Mouse (Mus musculus): ENCODE measurements around the gene Itgb8.

Gene Itgb8

DNA sequence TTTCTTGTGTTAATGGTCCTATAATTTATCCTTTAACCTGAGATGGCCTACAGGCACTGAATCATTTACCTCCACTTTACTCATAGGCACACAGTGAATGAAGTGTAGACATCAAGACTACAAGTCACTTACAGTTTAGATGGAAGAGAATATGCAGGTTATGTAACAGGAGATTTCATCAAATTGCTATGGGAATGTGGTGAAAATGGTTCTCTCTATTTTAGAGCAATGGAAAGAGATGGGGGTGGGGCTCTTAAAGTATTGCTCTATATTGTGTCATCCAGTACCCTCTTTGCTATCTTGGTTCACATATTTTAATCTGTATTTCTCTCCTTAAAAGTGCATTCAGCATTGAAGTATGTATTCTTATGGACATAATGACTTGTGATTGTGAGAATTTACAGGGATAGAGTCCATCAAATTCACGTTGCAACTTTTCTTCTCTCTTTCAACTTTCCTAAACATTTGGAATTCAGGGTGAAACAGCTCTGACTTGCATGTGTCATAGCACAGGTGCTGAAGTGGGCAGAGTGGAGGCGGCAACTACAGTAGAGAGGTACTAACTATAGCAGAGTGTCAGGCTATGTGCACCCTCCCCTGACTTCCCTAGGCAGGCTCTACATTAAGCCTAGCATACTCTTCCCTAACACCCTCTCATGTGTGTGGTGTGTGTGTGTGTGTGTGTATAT lies 29.1 kb downstream of the Itgb8 start:
- no peak for DNase-seq (ENCODE audit: low spot score)

DNA sequence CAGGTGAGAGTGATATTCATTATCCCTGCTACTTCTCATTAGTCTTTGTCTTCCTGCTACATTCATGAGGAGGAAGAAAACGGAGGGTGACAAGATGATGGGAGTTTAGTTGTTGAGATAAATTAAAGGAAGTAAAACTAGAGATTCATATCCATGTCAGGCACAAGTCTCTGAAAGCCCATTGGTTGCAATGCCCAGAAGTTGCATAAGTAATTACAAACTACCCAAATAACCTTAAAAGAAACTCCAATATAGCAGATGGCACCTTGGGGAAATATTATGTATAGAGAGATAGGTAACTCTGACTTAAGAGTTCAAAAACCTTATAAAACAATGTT lies 31.2 kb downstream of the Itgb8 start:
- DNase-seq (ENCODE audit: low spot score): no peak

DNA sequence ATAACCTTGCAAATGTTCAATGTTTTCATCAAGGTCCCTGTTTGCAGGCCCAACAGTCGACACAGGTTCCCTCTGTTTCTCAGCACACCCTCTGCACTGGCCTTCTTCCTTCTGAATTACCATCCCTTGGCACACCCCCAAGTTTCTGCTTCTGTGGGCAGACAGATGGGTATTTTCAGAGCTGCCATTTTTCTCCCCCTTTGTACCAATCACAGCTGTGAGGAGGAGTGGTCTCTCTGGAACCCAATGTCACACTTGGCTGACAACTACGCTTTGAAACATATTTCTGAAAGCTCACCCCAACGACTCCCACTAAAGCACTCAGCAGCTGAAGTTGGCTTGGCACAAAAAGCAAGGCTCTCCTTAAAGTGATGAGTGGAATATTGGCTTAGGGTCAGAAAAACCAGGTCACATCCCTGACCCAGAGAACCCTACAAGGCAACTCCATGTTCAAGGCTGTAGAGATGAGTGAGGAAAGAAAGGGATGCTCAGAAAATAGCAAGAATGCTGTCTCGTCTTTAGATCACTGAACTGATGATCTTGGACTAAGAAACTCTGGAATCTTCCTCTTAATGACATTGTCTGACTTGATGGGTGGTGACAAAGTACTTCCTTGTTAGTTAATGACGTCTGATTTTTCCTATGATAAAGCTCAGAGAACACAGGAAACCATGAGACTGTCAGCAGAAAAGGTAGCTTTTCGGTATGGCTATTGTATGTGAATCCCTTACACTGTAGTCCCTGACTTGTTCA lies 31.7 kb downstream of the Itgb8 start:
- peak; percentile 68 for DNase-seq (ENCODE audit: low spot score)

DNA sequence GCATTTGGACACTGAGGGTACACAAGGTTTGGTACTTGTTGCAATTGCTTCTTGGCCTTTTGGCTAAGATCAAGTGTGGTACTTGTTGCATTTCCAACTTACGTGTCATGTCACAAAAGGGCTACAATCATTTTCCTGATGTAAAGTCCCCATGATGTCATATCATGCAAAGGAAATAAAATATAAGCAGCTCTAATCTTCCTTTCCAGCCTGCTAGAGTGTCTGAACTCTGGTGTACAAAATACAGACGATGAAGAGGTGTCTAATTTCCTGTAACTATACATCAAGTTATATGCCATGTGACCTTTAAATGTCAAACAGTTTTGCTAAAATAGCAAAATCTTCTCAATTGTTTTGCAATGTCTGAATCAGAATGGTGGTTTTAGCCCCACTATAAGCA lies 34.2 kb downstream of the Itgb8 start:
- no peak for DNase-seq (ENCODE audit: low spot score)

DNA sequence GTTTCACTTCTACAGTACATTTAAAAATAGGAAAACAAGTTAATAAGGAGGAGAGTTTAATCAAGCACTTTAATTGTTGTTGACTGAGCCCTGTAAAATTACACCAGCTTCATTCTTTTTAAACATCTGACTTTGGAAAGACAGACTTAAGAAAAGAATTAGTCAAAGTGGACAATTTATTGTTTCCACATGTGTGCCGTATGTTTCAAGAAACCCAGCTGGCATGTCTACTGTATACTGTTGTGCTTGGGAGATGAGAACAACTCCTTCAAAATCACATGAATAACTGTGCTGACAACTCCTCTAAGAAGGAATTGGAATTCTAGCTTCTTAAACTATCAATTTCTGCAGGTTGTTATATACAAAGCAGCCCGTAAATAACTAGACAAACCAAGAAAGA lies 35.8 kb downstream of the Itgb8 start:
- no peak for DNase-seq (ENCODE audit: low spot score)

DNA sequence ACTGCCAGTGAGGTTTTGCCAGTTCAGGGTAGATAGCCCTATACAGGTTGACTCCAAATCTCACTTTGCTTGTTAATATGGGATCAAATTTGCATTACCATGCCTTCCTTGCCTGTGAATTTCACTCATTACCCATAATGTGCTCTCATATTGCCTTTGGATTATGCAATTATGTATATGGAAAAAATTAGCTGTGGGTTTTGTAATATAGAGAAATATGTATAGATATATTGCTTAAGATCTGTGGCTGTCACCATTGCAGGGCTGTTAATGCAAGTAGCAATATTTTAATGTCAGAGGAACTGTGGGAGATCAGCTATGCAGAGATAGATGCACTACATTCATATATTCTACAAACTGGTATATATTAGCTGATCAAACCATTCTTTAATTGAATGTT lies 43.5 kb downstream of the Itgb8 start:
- no peak for DNase-seq (ENCODE audit: low spot score)

DNA sequence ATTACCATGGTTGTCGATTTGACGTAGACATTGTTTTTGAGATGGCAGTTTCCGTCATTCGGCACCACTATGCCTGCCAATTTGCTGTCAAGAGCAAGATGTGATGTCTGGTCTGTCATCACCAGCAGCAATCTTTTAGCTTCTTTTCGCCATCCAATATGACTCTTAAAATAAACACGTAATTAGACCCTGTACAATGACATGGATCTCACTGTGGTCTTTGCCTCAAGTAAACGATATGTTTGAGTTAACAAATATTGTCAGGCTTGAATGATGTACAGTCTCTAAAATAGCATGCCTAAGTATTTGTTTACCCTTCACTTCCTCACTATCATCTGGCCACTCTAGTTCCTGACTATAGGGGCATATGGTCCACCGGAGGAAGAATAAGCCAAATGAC lies 48.8 kb downstream of the Itgb8 start:
- no peak for DNase-seq (ENCODE audit: low spot score)

DNA sequence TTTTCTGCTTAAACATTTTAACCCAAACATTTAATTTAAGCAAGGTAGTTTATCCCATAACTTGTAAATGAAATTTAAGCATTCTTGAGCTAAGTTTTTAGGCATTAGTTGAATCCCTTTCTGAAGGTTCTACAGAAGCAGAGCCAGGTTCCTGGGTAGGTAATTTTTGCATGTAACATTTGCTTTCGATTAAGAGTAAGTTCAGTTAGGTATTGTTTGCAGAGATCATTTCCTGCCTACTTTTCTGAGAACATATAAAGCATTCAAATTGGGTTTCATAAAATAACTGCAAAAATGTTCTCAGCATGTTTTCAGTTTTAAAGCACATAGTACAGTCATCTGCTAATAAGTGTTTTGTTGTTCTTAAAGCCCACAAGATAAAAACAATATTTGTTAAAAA lies 53.2 kb downstream of the Itgb8 start:
- DNase-seq (ENCODE audit: low spot score): no peak

DNA sequence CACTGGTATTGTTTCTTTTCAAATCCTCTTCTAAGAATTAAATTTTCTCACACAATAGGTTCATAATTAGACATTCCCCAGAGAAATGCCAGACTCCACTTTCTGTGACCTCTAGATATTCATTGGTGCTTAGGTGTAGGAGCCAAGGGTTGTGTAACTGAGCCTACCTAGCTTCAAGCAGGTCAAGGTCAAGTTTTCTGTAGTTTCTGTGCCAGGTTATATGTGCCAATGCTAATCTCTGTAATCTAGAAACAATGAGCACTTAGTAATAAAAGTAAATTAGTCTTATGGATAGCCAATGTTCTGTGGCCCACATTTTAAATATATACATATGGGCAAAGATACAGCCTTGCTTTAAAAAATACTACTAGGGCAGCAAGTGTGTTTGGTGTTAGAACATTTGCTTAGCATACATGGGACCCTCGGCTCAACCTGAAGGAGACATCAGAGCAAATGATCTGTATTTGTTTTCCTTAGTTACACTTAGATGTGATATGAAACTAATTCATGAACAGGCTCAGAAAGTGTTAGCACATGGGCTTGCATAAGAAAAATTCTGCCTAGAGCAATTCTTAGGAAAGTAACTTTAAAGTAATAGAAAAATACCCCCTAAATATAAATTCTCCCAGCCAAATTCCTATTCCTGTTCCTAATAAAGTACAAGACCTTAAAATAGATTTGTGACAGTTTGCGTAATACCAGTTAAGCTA lies 56.2 kb downstream of the Itgb8 start:
- DNase-seq (ENCODE audit: low spot score): no peak

DNA sequence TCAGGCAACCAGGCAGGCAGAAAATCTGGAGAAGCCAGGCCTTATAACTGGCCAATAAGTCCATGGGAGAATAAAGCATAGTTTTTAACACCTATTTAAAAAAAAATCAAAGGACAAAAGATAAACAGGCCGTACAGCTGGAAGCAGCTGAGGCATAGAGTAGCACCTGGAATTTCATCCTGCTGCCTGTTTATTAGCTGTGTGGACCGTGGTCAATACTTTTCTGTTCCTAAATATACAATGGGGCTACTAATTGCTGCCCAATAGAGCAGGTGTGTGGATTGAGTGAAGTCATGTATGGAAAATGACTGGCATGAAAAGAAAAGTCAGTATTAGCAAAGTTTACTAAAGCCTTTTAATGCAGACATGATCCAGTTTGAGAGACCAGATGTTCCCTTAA lies 62.6 kb downstream of the Itgb8 start:
- no peak for DNase-seq (ENCODE audit: low spot score)

DNA sequence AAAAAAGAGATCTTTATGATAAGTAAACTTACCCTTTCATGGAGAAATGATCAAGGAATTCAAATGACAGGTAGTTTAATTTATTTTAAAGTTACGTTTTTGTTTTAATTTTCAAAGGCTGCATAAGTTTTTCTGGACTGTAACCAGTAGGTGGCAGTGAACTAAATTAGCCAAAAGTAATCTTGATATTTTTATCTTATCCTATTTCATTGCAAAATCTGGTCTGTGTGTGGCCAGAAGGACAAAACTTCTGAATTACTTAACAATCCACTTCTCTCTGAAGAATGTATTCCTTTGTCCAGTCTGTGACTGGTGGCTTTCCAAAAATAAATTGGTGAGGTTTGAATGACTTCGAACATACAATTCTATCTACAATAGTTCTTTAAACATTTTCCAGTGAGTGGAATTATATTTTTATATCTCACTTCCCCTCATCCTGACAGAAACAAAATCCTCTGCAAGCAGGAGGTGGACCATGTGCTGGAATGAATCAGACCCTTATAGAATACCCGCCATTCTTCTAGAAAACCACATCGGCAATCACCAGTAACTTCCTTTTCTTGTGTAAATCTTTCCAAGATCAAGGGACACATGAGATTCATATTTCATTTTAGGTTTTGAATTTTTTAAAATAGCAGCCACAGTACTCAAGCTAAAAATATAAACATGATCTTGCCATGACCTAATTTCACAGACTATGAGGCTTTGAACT lies 68.6 kb downstream of the Itgb8 start:
- DNase-seq (ENCODE audit: low spot score): no peak

DNA sequence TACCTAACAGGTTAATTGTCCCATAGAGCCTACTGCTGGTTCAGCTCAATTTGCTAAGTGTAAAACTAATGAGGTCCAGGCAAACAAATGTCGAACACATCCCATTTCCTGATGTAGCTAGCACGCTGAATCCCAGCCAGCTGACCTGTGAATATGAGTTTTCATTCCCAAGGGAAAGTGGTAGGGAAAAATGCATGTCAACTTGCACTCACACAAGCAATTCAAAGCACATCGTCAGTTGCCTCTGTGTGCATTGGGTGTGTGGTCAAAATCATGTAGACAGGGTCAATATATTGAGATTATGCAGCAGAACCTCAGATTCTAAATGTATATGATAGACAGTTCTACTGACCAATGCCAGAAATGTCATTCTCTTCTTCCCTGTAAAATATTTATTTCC lies 69.5 kb downstream of the Itgb8 start:
- DNase-seq (ENCODE audit: low spot score): no peak

DNA sequence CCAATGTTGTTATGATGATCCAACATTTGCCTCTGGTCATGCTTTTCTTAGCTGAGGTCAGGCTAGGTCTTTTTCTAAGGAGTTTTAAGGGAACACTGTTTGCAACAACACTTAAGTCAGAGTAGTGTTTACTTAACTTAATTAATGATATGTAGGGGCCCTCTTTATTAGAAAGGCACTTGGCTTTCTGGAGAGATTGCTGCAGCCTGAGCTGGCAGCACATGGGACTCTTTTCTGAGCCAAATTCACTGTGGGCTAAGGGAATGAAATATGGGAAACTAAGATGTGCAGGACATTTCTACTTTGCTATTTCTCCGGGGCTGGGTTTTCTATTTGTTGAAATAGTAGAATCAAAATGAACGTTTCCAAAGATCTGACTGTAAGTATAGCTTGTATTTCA lies 73.5 kb downstream of the Itgb8 start:
- no peak for DNase-seq (ENCODE audit: low spot score)

DNA sequence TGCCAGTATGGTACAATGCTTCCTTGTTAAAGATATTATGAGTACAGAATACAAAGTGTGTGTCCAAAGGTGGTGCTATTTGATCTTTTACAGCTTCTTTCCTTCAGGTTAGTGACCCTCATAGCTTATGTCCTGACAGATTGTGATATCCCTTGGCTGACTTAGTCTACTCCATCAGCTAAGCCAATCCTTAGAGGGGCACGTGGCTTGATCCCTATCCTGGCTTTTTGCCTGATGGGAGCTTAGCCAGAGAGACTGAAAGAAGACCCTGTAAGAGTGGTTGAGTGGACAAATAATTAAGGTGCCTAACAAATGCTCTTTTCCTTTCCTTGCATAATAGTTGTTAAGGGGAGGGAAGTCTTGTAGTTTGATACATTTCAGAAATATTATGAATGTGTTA lies 73.9 kb downstream of the Itgb8 start:
- DNase-seq (ENCODE audit: low spot score): peak; percentile 16

DNA sequence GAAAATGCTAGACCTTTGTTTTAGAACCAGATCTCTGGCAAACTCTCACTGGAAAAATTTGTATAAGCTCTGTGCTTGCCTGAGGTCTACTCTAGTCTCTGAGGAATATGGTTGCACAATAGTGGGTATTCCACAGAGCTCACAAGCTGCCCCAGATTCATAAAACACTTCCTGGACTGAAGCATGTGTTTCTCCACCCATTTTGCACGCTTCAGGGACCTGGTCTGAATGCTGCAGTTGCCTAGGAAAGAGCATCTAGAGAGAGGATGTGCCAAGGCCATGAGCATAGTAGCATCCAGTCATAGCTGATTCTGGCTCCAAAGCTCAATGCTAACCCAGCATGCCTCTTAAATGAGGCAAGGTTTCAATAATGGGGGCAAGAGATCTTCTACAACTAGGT lies 74.4 kb downstream of the Itgb8 start:
- peak; percentile 12 for DNase-seq (ENCODE audit: low spot score)

DNA sequence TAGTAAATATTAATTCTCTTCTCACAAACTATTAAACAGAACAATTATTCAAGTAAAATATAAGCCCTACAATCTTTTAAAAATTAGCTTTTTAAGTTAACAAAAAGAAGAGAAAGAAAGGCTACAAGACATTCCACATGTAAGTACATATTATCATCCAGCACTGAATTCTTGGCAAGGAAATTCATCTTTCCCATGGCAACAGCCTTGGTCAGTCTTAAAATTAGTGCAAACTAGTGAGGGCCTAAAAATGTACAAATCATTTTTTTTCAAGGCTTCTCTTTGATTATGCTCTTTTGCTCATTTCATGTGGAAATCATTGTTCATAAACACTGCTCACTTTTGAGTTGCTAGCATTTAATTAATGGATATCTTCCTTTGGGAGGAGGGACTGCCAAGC lies 77.8 kb downstream of the Itgb8 start:
- DNase-seq (ENCODE audit: low spot score): no peak

DNA sequence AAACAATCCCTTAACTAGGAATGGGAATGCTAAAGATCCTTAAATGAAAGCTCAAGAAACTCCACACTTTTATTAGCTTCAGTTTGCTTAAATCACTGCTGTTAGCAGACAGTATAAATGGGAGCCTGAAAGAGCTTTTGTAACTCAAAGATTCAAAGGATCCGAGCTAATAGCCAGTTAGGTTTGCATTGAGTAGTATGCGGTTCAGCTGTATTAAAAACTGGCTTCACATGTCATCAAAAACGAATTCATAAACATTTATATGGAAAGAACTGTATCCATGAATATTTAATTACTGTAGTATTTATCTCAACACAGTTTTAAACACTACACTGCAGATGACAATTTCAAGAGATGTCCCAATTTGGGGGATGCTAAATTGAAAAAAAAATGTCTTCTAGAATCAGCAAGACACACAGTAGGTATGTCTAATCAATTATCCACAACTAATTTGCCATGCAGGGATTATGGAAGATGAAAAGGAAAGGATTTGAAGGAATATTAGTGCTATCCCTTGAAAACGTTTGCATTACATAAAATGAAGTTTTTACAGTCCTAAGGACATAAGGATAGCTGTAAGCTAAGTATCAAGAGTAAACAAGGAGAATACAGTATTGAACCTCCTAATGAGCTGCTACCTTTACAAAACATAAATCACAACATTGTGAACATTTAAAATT lies 79.2 kb downstream of the Itgb8 start:
- DNase-seq (ENCODE audit: low spot score): no peak

DNA sequence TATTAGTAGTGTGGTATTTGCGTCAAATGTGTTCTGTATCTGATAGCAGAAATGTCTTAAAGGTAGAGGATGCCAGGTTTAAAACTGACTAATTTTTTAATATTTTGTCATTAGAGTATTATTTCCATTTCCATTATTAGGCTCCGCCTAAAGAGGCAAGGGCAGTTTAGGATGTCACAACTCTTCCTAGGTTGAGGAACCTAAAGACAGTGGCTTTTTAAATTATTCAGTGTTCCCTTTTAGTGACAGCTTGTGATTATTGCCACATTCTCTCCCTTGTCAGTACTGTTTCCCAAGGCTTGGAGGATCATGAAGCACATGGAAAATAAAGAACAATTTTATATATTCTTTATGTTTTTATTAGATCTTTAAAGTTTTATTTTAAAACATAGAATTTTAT lies 80.9 kb downstream of the Itgb8 start:
- no peak for DNase-seq (ENCODE audit: low spot score)

DNA sequence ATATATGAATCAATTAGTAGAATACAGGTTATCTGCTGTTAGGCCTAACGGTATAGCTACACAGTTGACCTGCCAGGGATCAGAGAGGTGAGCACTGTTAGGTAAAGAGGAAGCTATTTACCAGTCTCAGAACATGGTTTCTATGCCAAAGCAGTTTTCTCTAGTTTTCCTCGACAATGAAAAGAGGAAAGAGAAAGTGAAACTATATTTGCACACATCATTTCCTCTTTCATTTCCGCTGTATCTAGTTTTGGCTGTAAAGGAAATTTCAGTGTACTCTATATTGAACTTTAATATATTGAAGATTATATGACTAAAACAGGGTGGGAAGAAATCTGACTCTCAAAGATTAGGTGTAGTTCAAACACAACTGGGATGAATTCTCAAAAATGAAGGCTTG lies 81.5 kb downstream of the Itgb8 start:
- DNase-seq (ENCODE audit: low spot score): no peak

DNA sequence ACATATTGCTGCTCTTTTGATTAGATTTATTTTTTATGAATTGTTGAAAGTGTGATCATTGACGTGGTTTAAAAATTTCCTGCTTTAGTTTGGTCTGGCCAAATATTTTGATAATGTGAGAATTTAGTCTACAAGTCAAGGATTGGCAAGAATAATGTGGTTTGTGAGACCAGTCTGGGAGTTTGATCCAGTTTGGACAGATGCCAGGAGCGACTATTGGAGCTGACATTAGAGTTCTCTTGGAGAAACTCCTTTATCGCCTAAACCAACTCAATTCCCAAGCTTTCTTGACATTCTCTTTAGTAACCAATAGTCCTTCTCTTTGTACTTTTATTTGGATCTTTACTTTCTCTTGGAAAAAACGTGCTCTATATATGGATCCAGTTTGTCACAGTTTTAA lies 83.0 kb downstream of the Itgb8 start:
- no peak for DNase-seq (ENCODE audit: low spot score)

DNA sequence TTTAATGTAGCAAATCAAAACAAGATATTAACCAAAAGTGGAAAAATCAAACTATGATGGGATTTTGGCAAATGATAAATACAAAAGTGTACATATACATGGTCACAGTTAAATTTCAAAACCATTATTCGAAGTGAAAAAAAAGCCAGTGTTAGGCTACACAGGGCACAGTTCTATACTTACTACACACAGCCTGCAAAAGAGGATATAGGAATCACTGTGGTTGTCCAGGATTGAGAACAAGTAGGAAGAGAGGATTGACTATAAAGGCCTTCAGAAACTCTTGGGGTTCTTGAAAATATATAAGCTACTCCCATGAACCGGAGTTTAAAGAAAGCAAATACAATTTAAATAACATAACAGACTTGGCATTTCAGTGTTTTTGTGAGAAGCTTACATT lies 87.6 kb downstream of the Itgb8 start:
- DNase-seq (ENCODE audit: low spot score): no peak

DNA sequence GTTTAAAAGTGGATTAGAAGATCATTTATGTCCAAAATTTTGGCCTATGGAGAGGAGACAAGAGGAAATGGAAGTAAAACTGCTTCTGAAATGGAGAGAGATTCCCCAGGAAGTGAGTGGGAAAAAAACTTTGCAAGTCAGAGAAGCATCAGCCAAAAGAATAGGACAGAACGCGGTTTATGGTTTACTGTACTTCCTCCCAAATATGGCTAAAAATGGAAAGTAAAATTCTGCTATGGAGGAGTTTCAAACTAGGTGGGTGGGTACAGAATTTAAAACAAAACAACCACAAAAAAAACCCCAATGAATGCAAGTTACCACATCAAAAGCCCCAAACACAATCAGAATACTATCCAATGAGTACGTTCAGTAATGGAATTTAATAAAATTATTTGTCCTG lies 90.8 kb downstream of the Itgb8 start:
- no peak for DNase-seq (ENCODE audit: low spot score)

Measured in layer of hippocampus, adult 11-12 months (tissue).